Mouse (Mus musculus): ENCODE data around the gene Iqsec1.
A peak's percentile ranks its signal among the peaks of the same experiment; 100 is the strongest.

The Iqsec1 gene

DNA sequence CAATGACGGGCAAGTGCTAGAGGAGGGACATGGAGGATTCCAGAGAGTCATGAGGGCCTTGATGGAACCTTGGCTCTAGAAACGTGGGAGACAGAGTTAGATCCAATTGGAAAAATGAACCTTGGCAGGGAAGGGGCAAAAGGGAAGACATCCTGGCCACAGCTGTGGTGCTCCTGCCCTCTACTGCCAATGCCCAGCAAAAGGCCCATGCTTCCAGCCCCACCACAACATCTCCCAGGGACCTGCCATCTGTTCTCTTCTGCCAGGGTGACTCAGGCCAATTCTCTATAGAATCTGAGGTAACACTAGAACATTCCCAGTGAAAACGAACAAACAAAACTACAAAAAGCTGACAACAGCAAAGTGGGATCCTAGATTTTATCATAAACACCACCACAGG, 173.1 kb downstream of the Iqsec1 start:
- DNase-seq (ENCODE audit: low spot score in 2 of 2) = no peak

DNA sequence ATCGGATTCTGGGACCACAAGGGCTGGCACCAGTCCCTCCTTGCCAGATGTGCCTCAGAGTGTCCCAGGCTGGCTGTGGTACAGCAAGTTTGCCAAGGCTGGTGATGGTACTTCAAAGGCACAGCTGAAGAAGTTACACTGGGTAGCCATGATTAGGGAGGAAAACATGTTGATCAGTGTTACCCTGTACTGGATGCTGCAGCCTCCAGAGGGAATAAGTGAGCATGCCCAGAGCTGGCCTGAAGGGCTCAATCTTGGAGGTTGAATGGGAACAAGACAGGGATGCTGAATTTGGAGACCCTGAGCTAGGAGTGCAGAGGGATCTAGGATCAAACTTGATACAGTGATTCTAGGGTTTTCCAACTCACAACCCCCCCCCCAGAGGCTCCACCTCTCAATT, 175.0 kb downstream of the Iqsec1 start:
- no peak for DNase-seq (ENCODE audit: low spot score in 2 of 2)

DNA sequence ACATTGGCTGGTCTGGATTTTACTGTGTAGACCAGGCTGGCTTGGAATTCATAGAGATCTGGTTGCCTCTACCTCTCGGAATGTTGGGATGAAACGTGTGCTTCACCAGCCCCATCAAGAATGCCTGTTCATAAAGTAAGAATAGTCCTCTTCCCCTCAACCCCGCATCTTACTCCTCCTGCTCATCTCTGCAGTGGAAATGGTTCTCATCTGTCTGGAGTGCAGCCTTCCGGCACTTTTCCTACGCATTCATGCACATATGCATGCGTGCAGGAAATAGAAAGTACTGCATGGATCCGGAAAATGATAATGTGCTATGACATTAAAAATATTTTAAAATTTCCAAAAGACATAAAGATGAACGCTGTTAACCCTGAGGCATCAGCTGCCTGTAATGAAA, 175.9 kb downstream of the Iqsec1 start:
- DNase-seq (ENCODE audit: low spot score in 2 of 2) = no peak

DNA sequence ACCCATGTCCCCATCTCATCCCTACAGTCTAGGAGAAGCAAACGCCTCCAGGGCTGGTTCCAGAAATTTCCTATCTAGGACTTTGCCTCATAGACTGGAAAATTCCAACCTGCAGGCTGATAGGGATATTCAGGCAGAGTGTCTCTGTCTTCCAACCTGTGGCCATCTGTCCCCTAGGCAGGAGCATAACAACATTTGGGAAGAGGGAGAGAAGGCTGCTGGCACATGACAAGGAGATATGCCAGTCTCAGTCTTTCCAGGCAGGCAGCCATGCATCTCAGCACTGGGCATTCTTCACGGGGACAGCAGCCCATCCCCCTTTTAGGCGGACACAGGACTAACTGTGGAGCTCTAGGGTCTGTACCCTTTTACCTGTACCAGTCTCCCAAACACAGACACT, 176.4 kb downstream of the Iqsec1 start:
- no peak for DNase-seq (ENCODE audit: low spot score in 2 of 2)

DNA sequence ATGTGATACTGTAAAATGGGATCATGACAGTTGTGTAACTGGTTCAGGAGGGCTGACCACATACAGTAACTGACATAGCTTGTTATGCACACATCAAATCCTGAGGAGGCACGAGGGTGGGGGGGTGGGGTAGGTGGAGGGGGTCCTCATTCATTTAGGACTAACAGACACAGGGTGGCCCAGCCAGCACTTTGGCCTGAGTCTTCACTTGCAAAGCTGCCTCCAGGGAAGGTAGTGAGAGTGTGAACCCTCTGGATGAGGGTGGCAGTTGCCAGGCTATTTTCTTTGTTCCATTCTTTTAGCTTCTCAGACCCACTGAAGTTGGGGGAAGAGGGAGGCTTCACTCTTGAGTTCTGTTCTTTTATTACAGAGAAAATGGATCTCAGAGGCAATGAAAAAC, 177.9 kb downstream of the Iqsec1 start:
- no peak for DNase-seq (ENCODE audit: low spot score in 2 of 2)

DNA sequence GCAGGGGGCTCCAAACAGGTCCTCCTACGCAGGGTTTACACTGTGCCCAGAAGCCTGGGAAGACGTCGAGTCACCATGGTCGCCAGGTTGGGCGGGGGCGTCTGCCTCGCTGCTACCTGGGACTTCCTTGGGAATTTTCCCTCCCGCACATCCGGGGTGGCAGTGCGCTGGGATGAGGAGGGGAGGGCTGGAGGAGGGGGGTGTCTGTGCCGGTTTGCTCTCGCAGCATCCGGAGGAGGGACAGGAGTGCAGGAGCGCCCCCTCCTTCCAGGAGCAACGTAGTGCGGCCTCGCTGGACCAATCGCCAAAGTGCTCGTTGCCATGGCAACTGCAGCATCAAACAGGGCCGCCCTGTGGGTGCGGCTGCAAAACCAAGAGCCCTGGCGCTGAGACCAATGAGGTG, 178.5 kb downstream of the Iqsec1 start:
- DNase-seq (ENCODE audit: low spot score in 2 of 2) = peak; percentile 29 to 44

DNA sequence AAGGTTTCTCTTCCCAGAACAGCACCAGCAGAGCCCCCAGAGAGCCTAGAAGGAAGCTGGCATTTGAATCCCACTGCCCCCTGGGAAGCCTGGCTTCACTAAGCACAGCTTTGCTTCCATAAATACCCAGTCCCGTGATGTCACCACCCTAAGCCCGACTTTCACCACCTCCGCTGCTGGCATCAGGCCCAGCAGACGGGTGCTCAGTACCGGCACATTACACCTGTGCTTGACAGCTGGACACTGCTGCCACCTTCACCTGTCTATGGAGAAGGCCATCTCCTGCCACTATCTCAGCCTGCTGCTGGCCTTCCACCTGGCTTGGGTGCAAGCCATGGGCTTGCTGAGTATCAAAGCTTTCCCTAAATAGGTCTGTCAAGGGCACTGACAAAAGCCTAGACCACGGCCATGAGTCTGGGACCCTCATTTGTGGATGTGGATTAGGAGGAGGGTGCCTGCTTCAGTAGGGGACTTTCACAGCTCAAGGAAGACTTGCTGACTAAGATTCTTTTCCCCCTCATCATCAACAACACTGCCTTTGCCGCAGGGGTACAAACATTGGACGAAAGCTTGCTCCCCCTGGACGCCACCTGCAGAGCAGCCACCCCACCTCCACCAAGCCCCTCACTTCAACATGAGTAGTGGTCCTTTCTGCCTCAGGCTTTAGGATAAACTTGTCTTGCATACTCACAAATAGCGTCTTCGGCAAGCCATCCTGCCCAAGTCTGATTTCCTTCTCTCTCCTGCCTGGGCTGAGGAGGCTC, 179.2 kb downstream of the Iqsec1 start:
- DNase-seq (ENCODE audit: low spot score in 2 of 2) = no peak

DNA sequence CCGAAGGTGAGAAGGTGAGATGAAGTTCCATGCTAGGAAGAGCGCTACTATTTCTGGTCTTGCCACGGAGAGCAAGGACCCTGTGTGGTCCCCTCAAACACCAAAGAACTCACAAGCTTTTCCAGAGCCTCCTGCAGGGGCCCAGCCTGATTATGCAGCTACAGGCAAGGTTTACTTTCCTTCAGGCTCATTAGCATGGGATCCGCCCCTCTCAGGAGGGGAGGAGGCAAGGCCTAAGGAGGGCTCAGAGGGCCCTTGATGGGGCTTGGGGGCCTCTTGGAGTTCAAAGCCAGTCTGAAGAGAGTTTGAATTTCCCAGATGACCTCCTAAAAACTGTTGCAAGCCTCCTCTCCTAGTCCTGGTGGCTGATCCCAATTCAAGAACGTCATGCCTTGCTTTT, 179.9 kb downstream of the Iqsec1 start:
- no peak for DNase-seq (ENCODE audit: low spot score in 2 of 2)

DNA sequence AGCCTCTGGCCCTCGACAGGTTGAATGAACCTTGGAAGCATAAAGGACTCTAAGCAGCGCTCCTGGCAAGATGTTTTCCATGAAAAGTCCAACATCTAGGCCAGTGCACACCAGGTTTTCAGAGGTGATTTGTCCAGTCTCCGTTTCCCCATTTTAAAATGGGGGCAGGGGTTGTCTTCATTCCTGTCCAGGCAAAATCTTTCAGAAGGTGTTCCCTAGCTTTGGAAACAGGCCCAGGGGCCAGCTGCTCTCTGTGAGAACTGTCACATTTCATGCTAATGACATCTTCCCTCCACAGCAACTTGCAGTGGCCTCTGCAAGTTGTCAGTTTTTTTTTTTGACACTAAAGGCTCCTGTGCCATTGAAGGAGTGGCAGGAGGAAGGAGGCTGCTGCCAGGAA, 180.4 kb downstream of the Iqsec1 start:
- DNase-seq (ENCODE audit: low spot score in 2 of 2) = no peak

DNA sequence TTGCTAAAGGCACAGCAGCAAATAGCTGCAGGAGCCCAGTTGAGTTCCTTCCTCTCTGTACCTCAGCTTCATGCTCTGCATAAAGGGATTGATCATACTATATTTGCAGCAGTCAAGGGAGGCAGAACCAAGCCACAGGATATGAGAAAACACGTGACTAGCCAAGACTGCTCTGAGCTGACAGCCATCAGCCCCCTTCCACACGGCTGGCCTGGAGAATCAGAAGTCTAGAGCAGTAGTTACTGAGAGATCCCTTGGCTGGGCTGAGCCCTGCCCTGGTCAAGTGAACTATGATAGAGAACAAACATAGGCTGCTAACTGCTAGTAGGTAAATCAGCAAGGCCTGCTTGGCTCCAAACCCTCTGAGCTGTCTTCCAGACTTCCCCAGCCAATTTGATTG, 180.9 kb downstream of the Iqsec1 start:
- no peak for DNase-seq (ENCODE audit: low spot score in 2 of 2)

DNA sequence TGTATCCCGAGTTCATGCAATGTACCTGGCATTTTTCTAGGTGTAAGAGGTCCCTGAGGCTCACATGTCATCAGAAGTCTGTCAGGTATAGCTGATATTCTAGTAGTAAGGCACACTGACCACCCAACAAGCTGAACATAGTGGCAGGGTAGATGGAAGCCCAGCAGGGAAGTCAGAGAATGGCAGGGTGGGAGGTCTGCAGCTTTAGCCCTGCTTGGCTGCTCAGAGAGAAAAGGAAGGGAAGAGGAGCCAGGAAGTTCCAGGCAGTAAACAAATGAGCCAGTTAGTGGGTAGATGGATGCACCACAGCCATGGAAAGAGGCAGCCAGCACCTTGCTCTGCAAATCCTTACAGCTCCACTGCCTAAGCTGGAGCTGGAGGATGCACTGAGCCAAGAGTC, 181.7 kb downstream of the Iqsec1 start:
- no peak for DNase-seq (ENCODE audit: low spot score in 2 of 2)

DNA sequence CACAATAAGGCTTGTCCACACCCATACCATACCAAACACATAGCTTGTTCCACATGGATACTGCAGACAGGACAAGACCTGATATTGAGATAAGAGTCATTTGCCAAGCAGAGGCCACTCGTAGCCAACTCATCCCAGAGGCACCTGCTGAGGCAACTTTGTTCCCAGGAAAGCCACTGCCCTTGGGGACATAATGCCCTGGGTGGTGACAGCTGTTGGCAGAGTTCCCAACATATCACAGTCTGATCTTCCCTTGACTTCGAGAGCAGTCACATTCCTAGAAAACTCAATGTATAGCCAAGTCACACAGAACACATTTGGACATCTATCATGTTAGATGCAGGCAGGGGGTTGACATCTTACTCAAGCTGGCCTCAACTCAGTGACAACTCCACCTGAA, 183.4 kb downstream of the Iqsec1 start:
- DNase-seq (ENCODE audit: low spot score in 2 of 2) = no peak

DNA sequence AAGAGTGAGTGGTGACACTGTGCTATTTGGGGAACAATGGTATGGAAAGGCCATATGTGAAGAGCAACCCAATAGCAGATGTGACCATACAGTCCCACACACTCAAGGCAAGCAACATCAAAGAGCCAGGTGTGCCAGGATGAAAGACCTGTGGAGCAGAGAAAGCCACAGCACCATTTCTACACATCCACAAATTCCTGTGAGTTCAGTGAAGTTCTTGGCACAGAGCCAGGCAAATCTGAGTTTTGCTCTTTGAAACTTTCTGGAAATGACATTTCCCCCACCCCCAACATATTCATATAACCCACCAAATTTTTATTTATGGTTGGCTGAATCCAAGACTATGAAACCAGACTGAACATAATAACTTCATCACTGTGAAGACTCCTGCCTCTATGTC, 183.8 kb downstream of the Iqsec1 start:
- no peak for DNase-seq (ENCODE audit: low spot score in 2 of 2)

DNA sequence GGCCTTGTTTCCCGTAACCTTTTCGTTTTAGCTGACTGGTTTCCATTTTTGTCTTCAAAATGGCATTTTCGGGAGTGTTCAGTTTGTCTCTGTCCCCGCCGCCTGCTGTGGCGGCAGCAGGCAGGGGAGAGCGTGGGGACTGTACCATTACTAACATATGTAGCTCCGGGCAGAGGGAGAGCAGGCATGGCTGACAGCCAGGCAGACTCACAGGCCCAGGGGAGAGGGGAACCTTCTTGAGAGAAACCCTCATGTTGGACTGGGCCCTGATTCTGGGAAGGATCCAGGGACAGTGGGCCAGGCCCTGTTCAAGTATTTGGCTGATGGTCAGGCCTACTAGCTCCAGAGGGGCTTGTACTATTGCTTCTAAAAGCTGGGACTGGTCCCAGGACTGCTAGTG, 185.9 kb downstream of the Iqsec1 start:
- no peak for DNase-seq (ENCODE audit: low spot score in 2 of 2)

DNA sequence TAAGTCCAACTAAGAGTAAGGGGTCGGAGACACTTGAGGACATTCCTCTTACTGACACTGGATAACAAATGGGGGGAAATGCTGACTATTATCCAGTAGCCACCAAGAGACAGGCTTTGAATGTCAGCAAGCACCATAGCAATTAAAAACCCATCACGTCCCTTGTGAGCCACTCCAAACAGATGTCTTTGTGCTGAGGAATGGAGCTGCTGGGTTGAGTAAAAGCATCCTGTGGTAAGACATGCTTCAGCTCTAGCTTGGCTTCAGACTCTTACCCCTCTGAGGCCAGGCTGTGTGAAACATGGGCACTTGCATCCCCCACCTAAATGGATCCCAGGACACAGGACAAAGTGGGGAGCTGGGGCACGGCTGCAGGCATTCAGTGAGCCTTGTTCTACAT, 186.4 kb downstream of the Iqsec1 start:
- DNase-seq (ENCODE audit: low spot score in 2 of 2) = no peak

DNA sequence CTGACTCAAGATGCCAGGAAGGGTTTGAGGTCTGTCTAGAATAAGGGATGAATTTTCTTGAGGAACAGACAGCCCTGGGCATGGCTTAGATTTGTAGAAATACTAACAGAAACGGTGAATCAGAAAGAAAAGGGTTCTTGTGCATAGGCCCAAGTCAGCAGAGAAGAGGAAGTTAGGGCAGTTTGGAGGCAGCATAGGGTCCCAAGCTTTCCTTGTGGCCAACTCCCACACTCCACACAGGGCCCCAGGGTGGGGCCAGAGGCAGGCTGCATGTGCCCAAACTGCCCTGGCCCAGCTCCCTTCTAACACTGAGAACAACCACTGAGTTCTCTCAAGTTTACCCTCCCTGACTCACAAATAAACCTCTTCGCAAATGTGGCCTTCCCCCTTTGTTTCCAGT, 187.7 kb downstream of the Iqsec1 start:
- no peak for DNase-seq (ENCODE audit: low spot score in 2 of 2)

DNA sequence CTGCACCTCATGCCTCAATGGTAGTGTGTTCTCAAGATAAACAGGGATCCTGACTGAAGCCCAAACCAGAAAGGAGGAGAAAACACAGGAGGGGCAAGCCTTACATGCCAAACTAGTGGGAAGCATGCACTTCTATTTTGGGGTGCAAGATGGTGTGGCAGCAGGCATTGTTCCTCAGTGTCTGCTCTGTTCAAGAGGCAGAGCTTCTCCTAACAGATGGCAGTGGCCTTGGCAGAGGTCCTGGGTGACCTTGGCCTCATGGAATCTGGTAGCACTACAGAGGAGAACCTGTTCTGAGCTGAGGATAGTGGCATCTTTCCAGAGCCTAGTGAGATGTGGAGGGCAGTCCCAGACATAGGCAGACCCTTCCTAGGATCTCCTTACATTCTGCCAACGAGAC, 189.4 kb downstream of the Iqsec1 start:
- no peak for DNase-seq (ENCODE audit: low spot score in 2 of 2)

DNA sequence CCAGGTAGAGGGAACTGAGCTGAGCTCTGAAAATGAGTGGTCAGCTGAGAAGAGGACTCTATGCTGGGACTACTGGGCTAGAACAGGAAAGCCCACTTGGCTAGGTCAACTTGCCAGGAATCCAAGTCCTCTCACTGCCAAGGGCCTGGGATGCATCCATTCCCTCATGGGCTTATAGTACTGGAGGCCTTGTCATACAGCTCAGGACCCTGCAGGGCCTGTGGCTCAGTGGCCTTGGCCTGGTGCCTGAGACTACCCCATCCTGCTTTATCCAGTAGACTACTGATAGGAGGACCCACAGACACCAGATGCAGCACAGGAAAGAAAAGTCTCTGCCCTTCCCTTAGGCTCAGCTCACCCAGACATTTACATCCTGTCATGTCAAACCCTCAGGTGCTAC, 190.3 kb downstream of the Iqsec1 start:
- no peak for DNase-seq (ENCODE audit: low spot score in 2 of 2)

DNA sequence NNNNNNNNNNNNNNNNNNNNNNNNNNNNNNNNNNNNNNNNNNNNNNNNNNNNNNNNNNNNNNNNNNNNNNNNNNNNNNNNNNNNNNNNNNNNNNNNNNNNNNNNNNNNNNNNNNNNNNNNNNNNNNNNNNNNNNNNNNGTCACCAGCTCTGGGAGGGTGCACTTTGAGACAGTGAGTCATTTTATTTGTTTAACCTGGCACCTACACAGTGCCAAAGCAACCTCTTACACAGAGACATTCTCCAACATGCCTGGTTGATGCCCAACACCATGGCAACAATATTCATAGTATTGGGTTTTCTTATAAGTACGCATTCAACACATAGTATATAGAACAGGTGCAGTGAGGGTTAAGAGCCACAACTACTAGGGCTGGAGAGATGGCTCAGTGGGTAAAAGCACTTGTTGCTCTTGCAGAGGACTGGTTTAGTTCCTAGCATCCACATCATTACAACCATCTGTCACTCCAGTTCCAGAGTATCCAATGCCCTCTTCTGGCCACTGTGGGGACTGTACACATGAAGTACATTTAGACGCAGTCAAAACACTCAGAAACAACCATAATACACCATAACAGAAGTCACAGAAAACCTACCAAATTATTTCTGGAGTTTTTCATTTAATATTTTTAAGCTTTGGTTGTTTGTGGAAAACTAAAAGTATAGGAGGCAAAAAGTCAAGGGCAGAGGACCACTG, 191.4 kb downstream of the Iqsec1 start:
- no peak for DNase-seq (ENCODE audit: low spot score in 2 of 2)

DNA sequence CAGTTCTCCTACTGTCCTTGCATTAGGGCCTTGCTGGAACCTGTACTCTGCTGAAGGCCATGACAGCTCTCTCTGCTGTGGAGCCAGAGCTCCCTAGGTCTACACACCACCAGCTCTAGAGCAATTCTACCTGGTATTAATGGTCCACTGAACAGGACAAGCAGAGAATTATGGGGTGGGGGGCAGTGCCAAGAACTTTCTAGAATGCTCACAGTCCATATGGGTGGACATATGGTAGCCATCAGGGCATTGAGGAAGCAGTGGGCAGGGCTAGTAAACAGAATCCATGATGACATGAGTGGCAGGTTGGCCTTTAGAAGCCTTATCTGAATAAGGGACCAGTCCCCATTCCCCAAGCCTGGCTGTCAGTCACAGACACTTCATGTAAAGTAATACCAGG, 197.6 kb downstream of the Iqsec1 start:
- DNase-seq (ENCODE audit: low spot score in 2 of 2) = no peak

DNA sequence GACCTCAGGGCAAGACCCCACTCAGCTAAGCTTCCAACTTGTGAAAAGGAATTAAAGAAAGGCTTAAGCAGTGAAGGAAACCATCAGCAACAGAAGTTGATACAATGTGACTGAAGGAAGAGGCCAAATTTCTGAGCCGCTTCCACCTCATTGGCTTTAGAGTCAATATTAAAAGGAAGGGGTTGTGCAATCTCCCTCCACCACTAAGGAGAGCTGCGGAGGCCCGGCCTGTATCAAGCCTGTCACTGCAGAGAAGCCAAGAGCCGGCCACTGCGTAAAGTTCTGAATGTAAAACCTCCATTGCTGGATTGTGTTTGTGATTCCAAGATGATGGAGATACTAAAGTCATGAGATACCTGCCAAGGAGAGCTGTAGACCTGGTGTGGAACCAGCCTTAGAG, 199.0 kb downstream of the Iqsec1 start:
- DNase-seq (ENCODE audit: low spot score in 2 of 2) = no peak

DNA sequence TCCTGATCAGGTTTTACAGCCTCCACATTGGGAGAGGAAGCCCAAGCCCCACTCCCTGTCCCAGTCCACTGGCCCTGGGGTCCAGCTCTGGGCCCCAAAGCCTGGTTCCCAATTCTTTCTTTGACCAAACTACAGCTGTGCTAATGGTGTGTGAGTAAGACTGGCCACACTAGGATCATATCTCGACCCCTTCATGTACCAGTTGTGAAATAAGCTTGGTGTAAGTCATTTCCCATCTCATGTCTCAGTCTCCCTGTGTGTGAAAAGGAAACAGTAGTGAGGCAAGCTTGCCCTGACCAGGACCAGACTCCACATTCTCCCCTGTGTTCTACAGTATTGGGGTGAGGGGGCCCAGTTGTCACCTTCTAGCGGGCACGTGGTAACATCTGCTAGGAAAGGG, 200.9 kb downstream of the Iqsec1 start:
- no peak for DNase-seq (ENCODE audit: low spot score in 2 of 2)

DNA sequence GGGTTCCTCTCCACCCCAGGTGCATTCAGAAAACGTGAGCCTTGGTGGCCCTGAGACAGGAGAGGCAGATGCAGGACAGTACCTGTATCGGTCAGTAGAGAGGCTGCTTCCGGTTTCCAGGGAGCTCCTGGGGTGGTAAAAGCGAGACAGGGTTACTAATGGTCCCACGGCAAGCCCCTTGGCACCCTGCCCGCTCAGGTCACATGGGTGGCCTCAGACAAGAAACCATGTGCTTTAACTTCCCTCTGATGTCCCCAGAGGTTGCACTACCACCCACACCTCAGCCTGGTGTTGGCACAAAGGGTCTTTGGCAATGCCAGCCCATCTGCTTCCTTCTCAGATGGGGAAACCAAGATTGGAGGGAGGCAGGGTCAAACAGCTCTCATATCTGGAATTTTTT, 201.4 kb downstream of the Iqsec1 start:
- peak; percentile 47 to 67 for DNase-seq (ENCODE audit: low spot score in 2 of 2)

DNA sequence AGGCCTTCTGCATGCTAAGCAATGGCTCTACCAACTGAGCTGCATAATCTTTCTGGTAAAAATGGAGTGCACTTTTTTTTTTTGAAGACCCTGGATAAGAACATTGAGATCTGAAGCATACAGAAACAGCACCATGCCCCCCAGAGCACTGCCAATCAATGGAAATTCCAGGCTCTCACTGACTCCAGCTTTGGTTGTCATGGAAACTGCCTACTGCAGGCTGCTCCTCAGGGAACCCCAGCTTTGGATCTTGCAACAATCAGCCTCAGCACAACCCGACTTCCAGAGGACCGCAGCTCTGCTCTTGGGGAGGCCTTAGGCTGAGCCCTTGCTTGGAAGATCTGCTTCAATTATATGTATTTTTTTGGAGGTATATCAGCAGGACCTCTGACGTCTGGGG, 201.9 kb downstream of the Iqsec1 start:
- DNase-seq (ENCODE audit: low spot score in 2 of 2) = no peak
